Mouse (Mus musculus) CH12.LX (cell line): Measurements from ENCODE around the gene Tle2. TPM values are rescaled to one million over a fixed set of nuclear protein-coding genes. Genes with fewer than 3 reads are reported as not detected.
A peak's percentile ranks its signal among the peaks of the same experiment; 100 is the strongest.

ENCODE experiments used
- DNase-seq: peaks from one replicate; pipeline ENCODE4 v3.0.0-alpha.2; 2013; ENCODE audit errors: extremely low read depth
- H3K27ac ChIP-seq: 2 replicates; pipeline ENCODE4 v1.5.1; 2012; ENCODE audit warnings: low read depth, mild to moderate bottlenecking, control low read depth, moderate library complexity; ENCODE audit not compliant: insufficient read depth
- H3K27me3 ChIP-seq: replicated peaks from 2 replicates; pipeline ENCODE3; 2012; ENCODE audit warnings: inconsistent platforms
- H3K36me3 ChIP-seq, 2 experiments: replicated peaks in 1 of 2; 2 replicates each; pipeline versions ENCODE3 to v1.6.1; 2012; ENCODE audit warnings: inconsistent platforms in 1 of 2, low read length in 1 of 2, mild to moderate bottlenecking in 1 of 2, mixed read lengths in 1 of 2, moderate library complexity in 1 of 2; ENCODE audit not compliant: control insufficient read depth in 1 of 2, insufficient read depth in 1 of 2
- H3K4me1 ChIP-seq, 2 experiments: 2 replicates each; pipeline ENCODE4 v1.6.1; 2012; ENCODE audit warnings: inconsistent platforms in 1 of 2, moderate library complexity in 1 of 2; ENCODE audit not compliant: insufficient read depth in 2 of 2, control insufficient read depth in 1 of 2
- H3K4me2 ChIP-seq: 2 replicates; pipeline ENCODE4 v1.6.1; 2012; ENCODE audit warnings: low read depth, mild to moderate bottlenecking, control low read depth; ENCODE audit not compliant: poor library complexity, insufficient read depth, severe bottlenecking
- H3K4me3 ChIP-seq, 3 experiments: fragments of 150-350 bp in 1 of 3; sonication (generic) in 1 of 3; replicated peaks in 1 of 3; 2 replicates each; pipeline versions ENCODE3 to v1.5.1; 2011 to 2012; ENCODE audit warnings: low read depth in 2 of 3, low read length in 2 of 3, mild to moderate bottlenecking in 2 of 3, moderate library complexity in 2 of 3, control low read depth in 1 of 3, improper control_type of control experiment in 1 of 3, inconsistent platforms in 1 of 3, mixed read lengths in 1 of 3; ENCODE audit not compliant: poor library complexity in 1 of 3
- H3K79me2 ChIP-seq: replicated peaks from 2 replicates; pipeline ENCODE4 v1.6.1; 2012; ENCODE audit warnings: mild to moderate bottlenecking, moderate library complexity; ENCODE audit not compliant: control insufficient read depth, poor library complexity, insufficient read depth, severe bottlenecking; ENCODE audit errors: extremely low read depth
- H3K9ac ChIP-seq: 2 replicates; pipeline ENCODE4 v1.6.1; 2012; ENCODE audit warnings: low read depth, mild to moderate bottlenecking, control low read depth, moderate library complexity; ENCODE audit not compliant: insufficient read depth
- H3K9me3 ChIP-seq: replicated peaks from 2 replicates; pipeline ENCODE3; 2012; ENCODE audit warnings: low read length, inconsistent platforms, mixed read lengths
- BHLHE40 ChIP-seq: IDR thresholded peaks from 2 replicates; pipeline ENCODE4 v1.6.1; 2011; ENCODE audit warnings: mild to moderate bottlenecking, low read depth, low read length, improper control_type of control experiment
- CHD2 ChIP-seq: IDR thresholded peaks from 2 replicates; pipeline ENCODE4 v1.6.1; 2011; ENCODE audit warnings: low read length, improper control_type of control experiment
- CTCF ChIP-seq, 2 experiments: IDR thresholded peaks in 1 of 2; conservative IDR thresholded peaks in 1 of 2; 2 replicates each; pipeline ENCODE4 v1.5.1; 2011 to 2012; ENCODE audit warnings: low read depth in 2 of 2, low read length in 2 of 2, improper control_type of control experiment in 1 of 2, inconsistent platforms in 1 of 2, mild to moderate bottlenecking in 1 of 2, moderate library complexity in 1 of 2
- ETS1 ChIP-seq: conservative IDR thresholded peaks from 2 replicates; pipeline ENCODE4 v1.6.1; 2012; ENCODE audit warnings: low read depth, mild to moderate bottlenecking, inconsistent platforms, low read length, improper control_type of control experiment, moderate library complexity
- HCFC1 ChIP-seq: IDR thresholded peaks from 2 replicates; pipeline ENCODE4 v1.6.1; 2012; ENCODE audit warnings: low read depth, mild to moderate bottlenecking, inconsistent platforms, low read length, improper control_type of control experiment
- MAFK ChIP-seq: IDR thresholded peaks from 2 replicates; pipeline ENCODE4 v1.6.1; 2011; ENCODE audit warnings: low read length, improper control_type of control experiment; ENCODE audit not compliant: insufficient replicate concordance
- MYC ChIP-seq: IDR thresholded peaks from 2 replicates; pipeline ENCODE4 v1.6.1; 2011; ENCODE audit warnings: low read depth, mild to moderate bottlenecking, improper control_type of control experiment, low read length
- POLR2AphosphoS2 ChIP-seq: IDR thresholded peaks from 2 replicates; pipeline ENCODE4 v1.6.1; 2011; ENCODE audit warnings: low read depth, low read length, improper control_type of control experiment
- RAD21 ChIP-seq: IDR thresholded peaks from 2 replicates; pipeline ENCODE4 v1.6.1; 2011; ENCODE audit warnings: low read depth, mild to moderate bottlenecking, low read length, improper control_type of control experiment, moderate library complexity
- RCOR1 ChIP-seq: conservative IDR thresholded peaks from 2 replicates; pipeline ENCODE4 v1.6.1; 2012; ENCODE audit warnings: low read depth, mild to moderate bottlenecking, inconsistent platforms, low read length, improper control_type of control experiment
- SIN3A ChIP-seq: IDR thresholded peaks from 2 replicates; pipeline ENCODE4 v1.6.1; 2012; ENCODE audit warnings: low read length, improper control_type of control experiment, inconsistent platforms
- USF1 ChIP-seq: IDR thresholded peaks from 2 replicates; pipeline ENCODE4 v1.6.1; 2014; ENCODE audit warnings: low read depth, mild to moderate bottlenecking, inconsistent platforms, low read length, improper control_type of control experiment
- USF2 ChIP-seq: conservative IDR thresholded peaks from 2 replicates; pipeline ENCODE4 v1.6.1; 2011; ENCODE audit warnings: low read depth, low read length, improper control_type of control experiment
- ZC3H11A ChIP-seq: IDR thresholded peaks from 2 replicates; pipeline ENCODE4 v1.6.1; 2012; ENCODE audit warnings: low read depth, mild to moderate bottlenecking, inconsistent platforms, low read length, improper control_type of control experiment
- ZKSCAN1 ChIP-seq: IDR thresholded peaks from 2 replicates; pipeline ENCODE4 v1.6.1; 2012; ENCODE audit warnings: low read depth, inconsistent platforms, low read length, improper control_type of control experiment, borderline replicate concordance
- ZMIZ1 ChIP-seq: IDR thresholded peaks from 2 replicates; pipeline ENCODE4 v1.6.1; 2012; ENCODE audit warnings: low read depth, mild to moderate bottlenecking, inconsistent platforms, low read length, improper control_type of control experiment
- dilution Hi-C: fragments of 300-500 bp; cut with MboI; formaldehyde crosslinking; loops from 2 replicates; pipeline ENCODE4 v1.14.3; 2020; ENCODE audit warnings: low sequenced_read_pairs; ENCODE audit not compliant: extremely low pct_unique_long_range_greater_than_20kb, extremely low pct_ligation_motif_present
- in situ Hi-C: fragments of 300-500 bp; cut with MboI; formaldehyde crosslinking; loops from 3 replicates; pipeline ENCODE4 v1.14.3; 2019; ENCODE audit warnings: low sequenced_read_pairs, low pct_ligation_motif_present, low pct_unique_long_range_greater_than_20kb, mixed read lengths
- polyA plus RNA-seq: library from polyadenylated mRNA; unstranded; fragments of >175 nt; gene quantifications from 2 replicates; pipeline ENCODE4 v1.2.1, GENCODE M21; 2012; ENCODE audit warnings: low read depth; ENCODE audit not compliant: insufficient read length
- total RNA-seq, 2 experiments: library from RNA; depleted of rRNA; stranded (reverse); fragments of 300-350 nt in 1 of 2; fragments of >200 nt in 1 of 2; gene quantifications; 2 replicates each; pipeline ENCODE4 v1.2.3; 2012 to 2014

Tle2 gene
- total and polyA plus RNA-seq, 3 experiments: 0.29 to 0.30 TPM; not detected in 1

DNA sequence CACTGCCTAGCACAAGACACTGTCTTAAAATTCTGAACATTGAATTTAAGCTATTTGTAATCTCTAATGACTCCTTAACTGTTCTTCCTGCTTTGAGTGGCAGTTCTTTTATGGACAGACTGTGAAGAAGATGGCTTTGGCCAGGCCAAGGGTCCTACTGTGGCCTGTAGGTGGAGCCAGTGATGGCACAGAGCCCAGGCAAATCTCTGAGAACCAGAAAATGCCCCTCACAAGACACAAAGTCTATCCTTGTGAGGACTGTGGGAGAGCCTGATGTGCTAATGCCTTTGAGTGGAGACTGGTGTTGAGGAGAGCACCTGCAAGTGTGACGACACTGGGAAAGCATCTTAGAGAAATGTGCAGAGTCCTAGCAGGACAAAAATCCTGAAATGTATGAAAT is 33.9 kb downstream of the Tle2 start:
- TF ChIP-seq RAD21: peak; percentile 39
- TF ChIP-seq HCFC1: no peak
- TF ChIP-seq ZKSCAN1: no peak
- TF ChIP-seq USF2: no peak
- TF ChIP-seq CTCF (conservative IDR thresholded peaks at IDR 0.05 in 1 of 2, IDR thresholded peaks at IDR 0.05 in 1 of 2; ENCODE audit: low read depth in 2 of 2, low read length in 2 of 2): peak in 1 of 2 experiments; percentile 53; a peak in 2 of 4 replicates
- Histone ChIP-seq H3K9me3 (no peaks in the 10 kb centered on the region), H3K79me2 (no peaks in the 10 kb centered on the region), H3K4me1 (peaks cover 6 to 16% of the 10 kb centered on the region in 2 experiments), H3K27me3 (peaks cover 4% of the 10 kb centered on the region), H3K4me3 (no peak overlapping the region), H3K36me3 (peaks cover 6 to 27% of the 10 kb centered on the region in 2 experiments), H3K27ac (no peak overlapping the region), H3K9ac (no peak overlapping the region), H3K4me2 (no peak overlapping the region)
- dilution Hi-C loops (no loop called here), in situ Hi-C loops (loop anchor here (10.0 kb wide), 1 partner anchor 114 kb away; the partner anchor contains the start of gene Ncln)
- no peak for DNase-seq

DNA sequence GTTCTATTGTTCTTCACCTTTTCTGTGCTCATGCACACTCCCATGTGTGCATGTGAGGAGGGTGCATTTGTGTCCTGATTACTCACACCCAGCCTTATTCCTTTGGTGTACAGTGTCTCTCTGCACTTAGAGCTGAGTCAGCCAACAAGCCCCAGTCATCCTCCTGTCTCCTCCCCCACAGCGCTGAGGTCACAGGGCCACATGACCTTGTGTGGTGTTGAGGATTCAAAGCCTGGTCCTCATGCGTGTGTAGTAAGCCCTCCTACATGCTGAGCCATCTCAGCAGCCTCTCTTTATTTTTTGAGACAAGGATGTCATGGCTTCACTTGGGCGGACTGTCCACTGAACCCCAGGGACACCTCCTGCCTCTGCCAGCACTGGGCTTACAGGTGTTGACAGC is 38.4 kb downstream of the Tle2 start:
- dilution Hi-C loops: no loop called here
- H3K4me1 ChIP-seq: no peaks in the 10 kb centered on the region
- H3K36me3 ChIP-seq: peaks cover 6 to 23% of the 10 kb centered on the region in 2 experiments
- H3K4me3 ChIP-seq: no peak overlapping the region
- TF ChIP-seq RCOR1 (no peak), MAFK (no peak), MYC (no peak)
- no peaks in the 10 kb centered on the region for H3K79me2 ChIP-seq
- H3K4me2 ChIP-seq: no peak overlapping the region
- H3K27ac ChIP-seq: no peak overlapping the region
- in situ Hi-C loops: no loop called here
- no peak for DNase-seq
- peaks cover 3% of the 10 kb centered on the region for H3K27me3 ChIP-seq
- no peak overlapping the region for H3K9ac ChIP-seq
- no peaks in the 10 kb centered on the region for H3K9me3 ChIP-seq

GRCm38 (mm10) chr10:81615486-81615885 is 41.1 kb downstream of the Tle2 start:
- in situ Hi-C loops: no loop called here
- Histone ChIP-seq H3K36me3 (peaks cover 0 to 6% of the 10 kb centered on the region in 2 experiments), H3K4me1 (no peaks in the 10 kb centered on the region), H3K4me3 (no peak overlapping the region), H3K9me3 (no peaks in the 10 kb centered on the region), H3K4me2 (no peak overlapping the region), H3K27me3 (peaks cover 3% of the 10 kb centered on the region), H3K79me2 (no peaks in the 10 kb centered on the region), H3K9ac (no peak overlapping the region), H3K27ac (no peak overlapping the region)
- dilution Hi-C loops: no loop called here
- TF ChIP-seq MAFK: no peak
- TF ChIP-seq USF1: no peak
- TF ChIP-seq CTCF (conservative IDR thresholded peaks at IDR 0.05 in 1 of 2, IDR thresholded peaks at IDR 0.05 in 1 of 2; ENCODE audit: low read depth in 2 of 2, low read length in 2 of 2): no peak
- TF ChIP-seq BHLHE40: no peak
- TF ChIP-seq CHD2: no peak
- no peak for TF ChIP-seq ZMIZ1
- TF ChIP-seq ZC3H11A: no peak
- no peak for TF ChIP-seq ETS1
- no peak for TF ChIP-seq POLR2AphosphoS2
- TF ChIP-seq SIN3A: no peak
- no peak for DNase-seq
